Mouse (Mus musculus): Measurements from ENCODE around the gene Mob2.

DNA sequence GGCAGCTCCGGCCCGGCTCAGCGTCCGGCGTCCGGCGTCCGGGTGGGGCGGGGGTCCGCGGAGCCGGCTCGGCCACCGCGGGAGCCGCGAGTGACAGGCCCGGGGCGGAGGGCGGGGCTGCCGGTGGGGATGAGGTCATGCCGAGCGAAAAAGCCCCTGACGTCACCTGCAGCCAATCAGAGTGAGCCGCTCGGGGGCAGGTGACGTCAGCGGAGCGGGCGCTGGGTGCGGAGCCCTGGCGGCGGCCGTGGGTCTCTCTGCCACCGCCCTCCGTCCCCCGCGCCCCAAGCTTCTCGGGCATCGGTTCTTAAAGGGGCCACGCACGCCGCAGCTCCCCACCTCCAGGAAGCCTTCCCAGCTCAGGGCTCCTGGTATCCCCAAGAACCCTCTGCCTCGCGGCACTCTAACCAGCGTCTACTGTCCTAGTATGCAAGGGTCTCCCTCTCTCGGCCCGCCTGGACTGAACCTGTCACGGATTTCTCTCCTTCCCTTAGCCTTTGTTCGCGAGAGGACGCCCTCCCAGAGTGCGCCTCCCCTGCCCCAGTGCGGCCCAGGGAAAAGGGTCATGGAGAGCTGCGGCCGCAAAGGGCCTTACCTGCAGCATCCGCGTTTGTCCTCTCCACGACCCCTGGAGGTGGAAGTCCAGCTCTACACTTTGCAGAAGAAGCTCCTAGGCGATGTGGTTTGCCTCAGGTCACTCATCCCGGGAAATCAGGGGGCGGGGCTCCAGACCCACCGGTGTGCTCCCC is 34.5 kb upstream of the Mob2 start, which contains the start of gene Dusp8:
- TF ChIP-seq ZNF384 (IDR thresholded peaks at IDR 0.05; ENCODE audit: low read depth, low read length) = no peak
- TF ChIP-seq POLR2AphosphoS2 (IDR thresholded peaks at IDR 0.05; ENCODE audit: low read depth, low read length) = no peak
- no peak for TF ChIP-seq NELFE (IDR thresholded peaks at IDR 0.05; ENCODE audit: low read depth, low read length)
- no peak for TF ChIP-seq UBTF (IDR thresholded peaks at IDR 0.05; ENCODE audit: low read depth, low read length)
- peak in 1 of 2 experiments; percentile 57; a peak in 2 of 4 replicates for TF ChIP-seq CTCF (conservative IDR thresholded peaks at IDR 0.05 in 1 of 2, IDR thresholded peaks at IDR 0.05 in 1 of 2; ENCODE audit: low read depth in 2 of 2, low read length in 2 of 2)
- peak; percentile 60 for TF ChIP-seq POLR2A (IDR thresholded peaks at IDR 0.05; ENCODE audit: low read depth, low read length)
- no peak for TF ChIP-seq BHLHE40 (IDR thresholded peaks at IDR 0.05; ENCODE audit: low read depth, low read length)
- no peak for TF ChIP-seq MYC (IDR thresholded peaks at IDR 0.05; ENCODE audit: low read depth, low read length)
- TF ChIP-seq TCF12 (IDR thresholded peaks at IDR 0.05; ENCODE audit: low read depth, low read length) = no peak; the same call in 1 of the 2 replicates
